Mouse (Mus musculus): ENCODE data around the gene Skap2. TPM values are rescaled to one million over a fixed set of nuclear protein-coding genes. Genes with fewer than 3 reads are reported as not detected.

Skap2 gene
- polyA plus RNA-seq, 1 experiment from 2014 or later, result 10.5 TPM

GRCm38 (mm10) chr6:52011559-52012408 lies 565 bp downstream of the Skap2 start:
- DNase-seq (ENCODE audit: low spot score) (peak; percentile 58), ATAC-seq (replicated peaks; ENCODE audit: insufficient number of reproducible peaks, low FRiP score, low TSS enrichment, low read depth) (peak; percentile 87)
- no peak overlapping the region for H3K27ac ChIP-seq (replicated peaks; ENCODE audit: low read depth, low read length)
- peak overlapping the region; percentile 32; the same call in 1 of the 2 replicates for H3K9ac ChIP-seq (replicated peaks; ENCODE audit: low read length)
- H3K4me1 ChIP-seq (ENCODE audit: control insufficient read depth, insufficient read depth, low read length), result no peaks in the 10 kb centered on the region
- no peaks in the 10 kb centered on the region for H3K9me3 ChIP-seq (replicated peaks; ENCODE audit: control insufficient read depth, low read length)
- peaks cover 33% of the 10 kb centered on the region for H3K27me3 ChIP-seq (ENCODE audit: control insufficient read depth, insufficient read depth, low read length)
- no peaks in the 10 kb centered on the region for H3K36me3 ChIP-seq (replicated peaks; ENCODE audit: control insufficient read depth, insufficient read depth, low read depth, low read length)
- H3K4me2 ChIP-seq (ENCODE audit: low read depth, low read length), result peak overlapping the region; percentile 90
- peak overlapping the region; percentile 56 for H3K4me3 ChIP-seq (ENCODE audit: low read depth, low read length)
- WGBS, result 9% methylated on average over 24 of the region's 26 CpGs

GRCm38 (mm10) chr6:52009385-52009784 lies 3.0 kb downstream of the Skap2 start:
- H3K27ac ChIP-seq (replicated peaks; ENCODE audit: low read depth, low read length), result no peak overlapping the region
- DNase-seq (ENCODE audit: low spot score) (no peak), ATAC-seq (replicated peaks; ENCODE audit: insufficient number of reproducible peaks, low FRiP score, low TSS enrichment, low read depth) (no peak)
- H3K9ac ChIP-seq (replicated peaks; ENCODE audit: low read length), result no peak overlapping the region
- no peaks in the 10 kb centered on the region for H3K4me1 ChIP-seq (ENCODE audit: control insufficient read depth, insufficient read depth, low read length)
- H3K27me3 ChIP-seq (ENCODE audit: control insufficient read depth, insufficient read depth, low read length), result peaks cover 45% of the 10 kb centered on the region
- H3K4me2 ChIP-seq (ENCODE audit: low read depth, low read length), result no peak overlapping the region
- no peaks in the 10 kb centered on the region for H3K9me3 ChIP-seq (replicated peaks; ENCODE audit: control insufficient read depth, low read length)
- no peak overlapping the region for H3K4me3 ChIP-seq (ENCODE audit: low read depth, low read length)
- whole genome bisulfite sequencing, result 59% methylated on average over 6 of the region's 6 CpGs
- H3K36me3 ChIP-seq (replicated peaks; ENCODE audit: control insufficient read depth, insufficient read depth, low read depth, low read length), result no peaks in the 10 kb centered on the region

- Histone ChIP-seq H3K4me3 (ENCODE audit: low read depth, low read length) (no peak overlapping the region), H3K27me3 (ENCODE audit: control insufficient read depth, insufficient read depth, low read length) (peaks cover 45% of the 10 kb centered on the region), H3K4me1 (ENCODE audit: control insufficient read depth, insufficient read depth, low read length) (no peaks in the 10 kb centered on the region), H3K27ac (replicated peaks; ENCODE audit: low read depth, low read length) (no peak overlapping the region), H3K36me3 (replicated peaks; ENCODE audit: control insufficient read depth, insufficient read depth, low read depth, low read length) (no peaks in the 10 kb centered on the region), H3K9me3 (replicated peaks; ENCODE audit: control insufficient read depth, low read length) (no peaks in the 10 kb centered on the region), H3K9ac (replicated peaks; ENCODE audit: low read length) (no peak overlapping the region), H3K4me2 (ENCODE audit: low read depth, low read length) (no peak overlapping the region)
- 45% methylated on average over 3 of the region's 3 CpGs for WGBS
- DNase-seq (ENCODE audit: low spot score) (no peak), ATAC-seq (replicated peaks; ENCODE audit: insufficient number of reproducible peaks, low FRiP score, low TSS enrichment, low read depth) (no peak)
Observed at GRCm38 (mm10) chr6:52008757-52009156, 3.6 kb downstream of the Skap2 start.

GRCm38 (mm10) chr6:52006649-52007218 lies 5.6 kb downstream of the Skap2 start:
- no peak overlapping the region for H3K4me3 ChIP-seq (ENCODE audit: low read depth, low read length)
- no peak overlapping the region for H3K27ac ChIP-seq (replicated peaks; ENCODE audit: low read depth, low read length)
- no peaks in the 10 kb centered on the region for H3K9me3 ChIP-seq (replicated peaks; ENCODE audit: control insufficient read depth, low read length)
- no peak overlapping the region for H3K4me2 ChIP-seq (ENCODE audit: low read depth, low read length)
- DNase-seq (ENCODE audit: low spot score) (no peak), ATAC-seq (replicated peaks; ENCODE audit: insufficient number of reproducible peaks, low FRiP score, low TSS enrichment, low read depth) (no peak)
- no peak overlapping the region for H3K9ac ChIP-seq (replicated peaks; ENCODE audit: low read length)
- no peaks in the 10 kb centered on the region for H3K4me1 ChIP-seq (ENCODE audit: control insufficient read depth, insufficient read depth, low read length)
- H3K27me3 ChIP-seq (ENCODE audit: control insufficient read depth, insufficient read depth, low read length), result peaks cover 46% of the 10 kb centered on the region
- 3% methylated on average over 13 of the region's 13 CpGs for WGBS
- no peaks in the 10 kb centered on the region for H3K36me3 ChIP-seq (replicated peaks; ENCODE audit: control insufficient read depth, insufficient read depth, low read depth, low read length)

GRCm38 (mm10) chr6:52005963-52006648 lies 6.2 kb downstream of the Skap2 start:
- no peak for ATAC-seq (replicated peaks; ENCODE audit: insufficient number of reproducible peaks, low FRiP score, low TSS enrichment, low read depth)

GRCm38 (mm10) chr6:52005616-52005962 lies 6.8 kb downstream of the Skap2 start:
- Histone ChIP-seq H3K4me2 (ENCODE audit: low read depth, low read length) (no peak overlapping the region), H3K27me3 (ENCODE audit: control insufficient read depth, insufficient read depth, low read length) (peaks cover 40% of the 10 kb centered on the region), H3K27ac (replicated peaks; ENCODE audit: low read depth, low read length) (no peak overlapping the region)

More at GRCm38 (mm10) chr6:52005963-52006648, 6.2 kb downstream of the Skap2 start:
- Histone ChIP-seq H3K4me1 (ENCODE audit: control insufficient read depth, insufficient read depth, low read length) (no peaks in the 10 kb centered on the region), H3K36me3 (replicated peaks; ENCODE audit: control insufficient read depth, insufficient read depth, low read depth, low read length) (no peaks in the 10 kb centered on the region), H3K27me3 (ENCODE audit: control insufficient read depth, insufficient read depth, low read length) (peaks cover 45% of the 10 kb centered on the region), H3K9ac (replicated peaks; ENCODE audit: low read length) (no peak overlapping the region), H3K4me2 (ENCODE audit: low read depth, low read length) (no peak overlapping the region), H3K4me3 (ENCODE audit: low read depth, low read length) (no peak overlapping the region), H3K9me3 (replicated peaks; ENCODE audit: control insufficient read depth, low read length) (no peaks in the 10 kb centered on the region), H3K27ac (replicated peaks; ENCODE audit: low read depth, low read length) (no peak overlapping the region)
- no peak for DNase-seq (ENCODE audit: low spot score)
- under 1% methylated on average over 19 of the region's 19 CpGs for WGBS

GRCm38 (mm10) chr6:52004995-52005394 lies 7.4 kb downstream of the Skap2 start:
- Histone ChIP-seq H3K4me2 (ENCODE audit: low read depth, low read length) (no peak overlapping the region), H3K27ac (replicated peaks; ENCODE audit: low read depth, low read length) (no peak overlapping the region), H3K27me3 (ENCODE audit: control insufficient read depth, insufficient read depth, low read length) (peaks cover 40% of the 10 kb centered on the region), H3K9ac (replicated peaks; ENCODE audit: low read length) (no peak overlapping the region), H3K4me1 (ENCODE audit: control insufficient read depth, insufficient read depth, low read length) (no peaks in the 10 kb centered on the region), H3K36me3 (replicated peaks; ENCODE audit: control insufficient read depth, insufficient read depth, low read depth, low read length) (no peaks in the 10 kb centered on the region), H3K9me3 (replicated peaks; ENCODE audit: control insufficient read depth, low read length) (no peaks in the 10 kb centered on the region), H3K4me3 (ENCODE audit: low read depth, low read length) (no peak overlapping the region)
- WGBS, result 26% methylated on average over 3 of the region's 3 CpGs
- ATAC-seq (replicated peaks; ENCODE audit: insufficient number of reproducible peaks, low FRiP score, low TSS enrichment, low read depth) (no peak), DNase-seq (ENCODE audit: low spot score) (no peak)

More at GRCm38 (mm10) chr6:52005616-52005962, 6.8 kb downstream of the Skap2 start:
- Histone ChIP-seq H3K4me1 (ENCODE audit: control insufficient read depth, insufficient read depth, low read length) (no peaks in the 10 kb centered on the region), H3K4me3 (ENCODE audit: low read depth, low read length) (no peak overlapping the region), H3K9me3 (replicated peaks; ENCODE audit: control insufficient read depth, low read length) (no peaks in the 10 kb centered on the region), H3K9ac (replicated peaks; ENCODE audit: low read length) (no peak overlapping the region), H3K36me3 (replicated peaks; ENCODE audit: control insufficient read depth, insufficient read depth, low read depth, low read length) (no peaks in the 10 kb centered on the region)
- 9% methylated on average over 8 of the region's 8 CpGs for WGBS
- ATAC-seq (replicated peaks; ENCODE audit: insufficient number of reproducible peaks, low FRiP score, low TSS enrichment, low read depth) (no peak), DNase-seq (ENCODE audit: low spot score) (peak; percentile 38)

GRCm38 (mm10) chr6:52002676-52003075 lies 9.7 kb downstream of the Skap2 start:
- peaks cover 26% of the 10 kb centered on the region for H3K27me3 ChIP-seq (ENCODE audit: control insufficient read depth, insufficient read depth, low read length)
- no peaks in the 10 kb centered on the region for H3K4me1 ChIP-seq (ENCODE audit: control insufficient read depth, insufficient read depth, low read length)
- H3K4me3 ChIP-seq (ENCODE audit: low read depth, low read length), result no peak overlapping the region
- ATAC-seq (replicated peaks; ENCODE audit: insufficient number of reproducible peaks, low FRiP score, low TSS enrichment, low read depth) (no peak), DNase-seq (ENCODE audit: low spot score) (peak; percentile 78)
- H3K27ac ChIP-seq (replicated peaks; ENCODE audit: low read depth, low read length), result no peak overlapping the region
- no peak overlapping the region for H3K9ac ChIP-seq (replicated peaks; ENCODE audit: low read length)
- no peaks in the 10 kb centered on the region for H3K9me3 ChIP-seq (replicated peaks; ENCODE audit: control insufficient read depth, low read length)
- WGBS, result 37% methylated on average over 8 of the region's 8 CpGs
- no peaks in the 10 kb centered on the region for H3K36me3 ChIP-seq (replicated peaks; ENCODE audit: control insufficient read depth, insufficient read depth, low read depth, low read length)
- H3K4me2 ChIP-seq (ENCODE audit: low read depth, low read length), result no peak overlapping the region
